ENCODE assay signal across 27 mouse cellular contexts in the genomic region with DNA sequence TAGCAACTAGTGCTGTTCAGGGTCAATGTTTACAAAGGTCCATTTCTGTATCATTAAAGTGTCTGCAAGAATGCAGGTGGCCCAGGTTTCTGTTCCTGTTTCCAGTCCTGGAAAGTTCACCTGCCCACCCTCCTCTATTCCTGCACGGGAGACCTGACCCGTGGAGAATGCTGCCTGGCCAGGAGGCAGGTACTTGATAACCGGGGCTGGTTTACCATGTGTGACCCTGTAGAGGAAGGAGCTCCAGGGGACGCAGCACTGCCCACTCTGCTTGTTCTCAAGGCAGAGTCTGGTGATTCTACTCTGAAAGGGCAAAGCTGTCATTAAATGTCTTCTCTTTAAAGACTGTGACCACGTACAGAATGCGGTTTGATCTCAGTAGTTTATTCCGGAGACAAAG. TPM values are rescaled to one million over a fixed set of nuclear protein-coding genes. Genes with fewer than 3 reads are reported as not detected.
"Had no signal": no experiment of that assay in that cellular context is flagged by ENCODE, and none has a peak within 500 bp of the region (broad histone marks: within the 10 kb centered on the region; RNA-seq: fewer than 3 reads in every experiment).

No protein-coding gene starts in this region.

- H3K9me3 ChIP-seq: heart, embryonic 13.5 days; heart, embryonic 15.5 days; intestine, embryonic 15.5 days; limb, embryonic 13.5 days; limb, embryonic 15.5 days; liver, embryonic 12.5 days had no signal

- H3K27me3 ChIP-seq: intestine, embryonic 15.5 days; limb, embryonic 15.5 days had no signal

- ATAC-seq: hindbrain, embryonic 16.5 days; inflammation-experienced regulatory T-cells, adult 6 months; intestine, embryonic 15.5 days; intestine, postnatal 0 days; liver, embryonic 12.5 days had no signal

- H3K27ac ChIP-seq: heart, adult 2 months; heart, embryonic 13.5 days; heart, embryonic 15.5 days; hindbrain, embryonic 14.5 days; intestine, embryonic 15.5 days; kidney, postnatal 0 days; limb, embryonic 13.5 days; limb, embryonic 15.5 days; liver, embryonic 12.5 days; liver, embryonic 14.5 days had no signal

- H3K36me3 ChIP-seq: heart, embryonic 13.5 days; heart, embryonic 15.5 days had no signal

- DNase-seq: gastrocnemius, postnatal 14 days; gastrocnemius, postnatal 36 days; heart, adult 11 months; heart, adult 2 months; heart, postnatal 14 days; heart, postnatal 36 days; kidney, adult 18-20 months; kidney, adult 9 months; kidney, postnatal 25 days; layer of hippocampus, adult 9-11 months; layer of hippocampus, postnatal 36 days; left cerebral cortex, postnatal 4 days had no signal

- H3K9ac ChIP-seq: heart, embryonic 13.5 days; heart, embryonic 15.5 days; hindbrain, embryonic 14.5 days; intestine, embryonic 15.5 days; limb, embryonic 13.5 days; limb, embryonic 15.5 days; liver, embryonic 12.5 days; liver, embryonic 14.5 days had no signal

- H3K4me3 ChIP-seq: heart, adult 2 months; heart, embryonic 13.5 days; heart, embryonic 15.5 days; intestine, embryonic 15.5 days; limb, embryonic 13.5 days; limb, embryonic 15.5 days; liver, embryonic 12.5 days had no signal

- H3K4me1 ChIP-seq: intestine, embryonic 15.5 days; limb, embryonic 13.5 days; limb, embryonic 15.5 days had no signal

- H3K4me2 ChIP-seq: heart, embryonic 11.5 days; heart, embryonic 13.5 days; heart, embryonic 15.5 days; hindbrain, embryonic 14.5 days; intestine, embryonic 15.5 days; limb, embryonic 13.5 days; limb, embryonic 15.5 days; liver, embryonic 12.5 days had no signal

RNA-seq across cellular contexts. Expression of gene Chga, which starts 13.4 kb away (rescaled TPM):
- polyA plus RNA-seq: heart, postnatal 0 days; liver, adult 2 months had no signal
